ENCODE assay signal across 8 mouse cellular contexts in genomic region chr2:102451671-102452549, GRCm38 (mm10). TPM values are rescaled to one million over a fixed set of nuclear protein-coding genes. Genes with fewer than 3 reads are reported as not detected.
DNase-seq lines count a peak whose midpoint lies in the region; ATAC-seq and TF ChIP-seq lines count a peak whose summit lies in the region.

Fjx1 (minus strand) TSS chr2:102452499.

- peak; percentile 55 for ATAC-seq in embryonic facial prominence, embryonic 12.5 days (ENCODE audit: insufficient number of reproducible peaks, insufficient read depth, low FRiP score, low TSS enrichment)
- ATAC-seq in neural tube, embryonic 13.5 days (ENCODE audit: low read depth), result peak; percentile 83
- no peak for ATAC-seq in activated CD4-positive, CD25-positive, alpha-beta regulatory T cell, adult 4 months

- WGBS in embryonic facial prominence, embryonic 12.5 days, result under 1% methylated on average over 30 of the region's 49 CpGs
- WGBS in heart, embryonic 10.5 days, result 1% methylated on average over 45 of the region's 49 CpGs
- WGBS in neural tube, embryonic 13.5 days, result under 1% methylated on average over 43 of the region's 49 CpGs

- H3K4me2 ChIP-seq in embryonic facial prominence, embryonic 12.5 days (replicated peaks), result peak within 1 kb of the TSS; percentile 98
- peak within 1 kb of the TSS; percentile 67 for H3K4me2 ChIP-seq in neural tube, embryonic 13.5 days

- peaks cover 52% of the 10 kb centered on the region for H3K27me3 ChIP-seq in E14TG2a.4 (ENCODE audit: insufficient read depth, low read length)
- H3K27me3 ChIP-seq in embryonic facial prominence, embryonic 12.5 days, result no peaks in the 10 kb centered on the region
- peaks cover 22% of the 10 kb centered on the region for H3K27me3 ChIP-seq in heart, embryonic 10.5 days (ENCODE audit: insufficient read depth, poor library complexity, severe bottlenecking)
- H3K27me3 ChIP-seq in neural tube, embryonic 13.5 days, result no peaks in the 10 kb centered on the region

- H3K27ac ChIP-seq in embryonic facial prominence, embryonic 12.5 days, result peak within 1 kb of the TSS; percentile 91
- H3K27ac ChIP-seq in heart, embryonic 10.5 days, result peak within 1 kb of the TSS; percentile 90
- H3K27ac ChIP-seq in neural tube, embryonic 13.5 days (replicated peaks), result peak within 1 kb of the TSS; percentile 97

- H3K9me3 ChIP-seq in E14TG2a.4 (ENCODE audit: low read length), result no peaks in the 10 kb centered on the region
- no peaks in the 10 kb centered on the region for H3K9me3 ChIP-seq in embryonic facial prominence, embryonic 12.5 days
- no peaks in the 10 kb centered on the region for H3K9me3 ChIP-seq in heart, embryonic 10.5 days
- no peaks in the 10 kb centered on the region for H3K9me3 ChIP-seq in neural tube, embryonic 13.5 days

- H3K36me3 ChIP-seq in E14TG2a.4 (ENCODE audit: insufficient read depth, low read length), result no peaks in the 10 kb centered on the region
- H3K36me3 ChIP-seq in embryonic facial prominence, embryonic 12.5 days, result no peaks in the 10 kb centered on the region
- no peaks in the 10 kb centered on the region for H3K36me3 ChIP-seq in heart, embryonic 10.5 days
- peaks cover 8% of the 10 kb centered on the region; the same call in 1 of the 2 replicates for H3K36me3 ChIP-seq in neural tube, embryonic 13.5 days

- H3K4me1 ChIP-seq in E14TG2a.4 (replicated peaks; ENCODE audit: low read depth, low read length), result peaks cover 25% of the 10 kb centered on the region
- H3K4me1 ChIP-seq in embryonic facial prominence, embryonic 12.5 days, result peaks cover 16% of the 10 kb centered on the region
- peaks cover 28% of the 10 kb centered on the region for H3K4me1 ChIP-seq in heart, embryonic 10.5 days
- H3K4me1 ChIP-seq in neural tube, embryonic 13.5 days (replicated peaks), result peaks cover 36% of the 10 kb centered on the region

- DNase-seq in adrenal gland, adult 2 months, result peak; percentile 43
- peak; percentile 82 for DNase-seq in heart, embryonic 10.5 days (ENCODE audit: low spot score)
- peak; percentile 35 for DNase-seq in kidney, adult 9 months
- DNase-seq in liver, result peak; percentile 55

- TF ChIP-seq CTCF in E14TG2a.4 (conservative IDR thresholded peaks at IDR 0.05; ENCODE audit: low read length), result no peak

- peak within 1 kb of the TSS; percentile 89 for H3K4me3 ChIP-seq in E14TG2a.4 (replicated peaks; ENCODE audit: low read length)
- peak within 1 kb of the TSS; percentile 77 for H3K4me3 ChIP-seq in embryonic facial prominence, embryonic 12.5 days
- peak within 1 kb of the TSS; percentile 82 for H3K4me3 ChIP-seq in heart, embryonic 10.5 days
- H3K4me3 ChIP-seq in neural tube, embryonic 13.5 days, result peak within 1 kb of the TSS; percentile 95

- H3K9ac ChIP-seq in embryonic facial prominence, embryonic 12.5 days, result peak within 1 kb of the TSS; percentile 85
- peak within 1 kb of the TSS; percentile 98 for H3K9ac ChIP-seq in neural tube, embryonic 13.5 days

RNA-seq across cellular contexts. Expression of gene Fjx1, which starts in this region (rescaled TPM):
- total RNA-seq in adrenal gland, adult 2 months (2021), result under 1 TPM; 0.35 to 0.66 TPM
- 0.70 and 1.6 TPM in 2 replicates for polyA plus RNA-seq in adrenal gland, adult 2 months (2012; rRNA removed)
- 24.4 and 25.5 TPM in 2 replicates for polyA plus RNA-seq in embryonic facial prominence, embryonic 12.5 days (2016; fragmentation: Nextera tagmentation; extraction: Ambion mirVana)
- 2.6 and 6.9 TPM in 2 replicates for polyA plus RNA-seq in heart, embryonic 10.5 days (2016; fragmentation: Nextera tagmentation; extraction: Ambion mirVana)
- 38.0 and 40.5 TPM in 2 replicates for polyA plus RNA-seq in neural tube, embryonic 13.5 days (2015; fragmentation: Nextera tagmentation; extraction: Ambion mirVana)
- polyA plus RNA-seq in activated CD4-positive, CD25-positive, alpha-beta regulatory T cell, adult 4 months (2017; shearing (Covaris generic)), result not detected
